Mouse (Mus musculus) lung, embryonic 14.5 days (tissue): ENCODE results near the gene Spatc1l. TPM values are rescaled to one million over a fixed set of nuclear protein-coding genes. Genes with fewer than 3 reads are reported as not detected.

ENCODE experiments used
- ATAC-seq: fragments of 200-750 bp; cut with Nextera tagmentation; 2 replicates; pipeline ENCODE4 v1.8.0; 2017; ENCODE audit warnings: mild to moderate bottlenecking, moderate TSS enrichment, moderate library complexity; ENCODE audit not compliant: insufficient read depth
- DNase-seq: peaks from one replicate; pipeline ENCODE4 v3.0.0-alpha.2; 2015
- H3K27ac ChIP-seq: fragments of 300-500 bp; sonication (generic); 2 replicates; pipeline ENCODE4 v1.5.1; 2014; ENCODE audit warnings: low read depth, mild to moderate bottlenecking, moderate library complexity
- H3K27me3 ChIP-seq: fragments of 300-500 bp; sonication (generic); 2 replicates; pipeline ENCODE4 v1.6.1; 2014; ENCODE audit warnings: low read length, control low read depth; ENCODE audit not compliant: insufficient read depth
- H3K36me3 ChIP-seq: fragments of 300-500 bp; sonication (generic); 2 replicates; pipeline ENCODE4 v1.6.1; 2014; ENCODE audit warnings: control low read depth; ENCODE audit not compliant: insufficient read depth
- H3K4me1 ChIP-seq: fragments of 300-500 bp; sonication (generic); 2 replicates; pipeline ENCODE4 v1.6.1; 2014; ENCODE audit warnings: antibody characterized with exemption, control low read depth; ENCODE audit not compliant: insufficient read depth
- H3K4me2 ChIP-seq: fragments of 300-500 bp; sonication (generic); 2 replicates; pipeline ENCODE4 v1.6.1; 2014; ENCODE audit warnings: mild to moderate bottlenecking
- H3K4me3 ChIP-seq: fragments of 300-500 bp; sonication (generic); 2 replicates; pipeline ENCODE4 v1.5.1; 2014; ENCODE audit warnings: low read depth, low read length
- H3K9ac ChIP-seq: fragments of 300-500 bp; sonication (generic); 2 replicates; pipeline ENCODE4 v1.6.1; 2014
- H3K9me3 ChIP-seq: fragments of 300-500 bp; sonication (generic); 2 replicates; pipeline ENCODE4 v1.6.1; 2016; ENCODE audit warnings: low read depth, low read length, control low read depth
- CTCF ChIP-seq: IDR thresholded peaks from 2 replicates; pipeline ENCODE4 v1.5.1; 2016; ENCODE audit warnings: antibody characterized with exemption, low read depth
- WGBS: fragments of 180-500 bp; shearing (Covaris S2); extraction: QIAGEN DNeasy Blood & Tissue Kit; methylation state at CpG from one replicate; pipeline ENCODE4 v1.1.7; 2014; 5-methylcytosine and 5-hydroxymethylcytosine counted together
- polyA plus RNA-seq: library from polyadenylated mRNA; unstranded; fragments of >200 nt; fragmentation: Nextera tagmentation; extraction: Ambion mirVana; gene quantifications from 2 replicates; pipeline ENCODE4 v1.2.1, GENCODE M21; 2014

Spatc1l gene
- polyA plus RNA-seq, 1 experiment from 2014 or later, result not detected

- WGBS, result 93% methylated on average over 11 of the region's 11 CpGs
- Histone ChIP-seq H3K4me1 (no peaks in the 10 kb centered on the region), H3K9me3 (no peaks in the 10 kb centered on the region), H3K4me2 (no peak overlapping the region), H3K27me3 (no peaks in the 10 kb centered on the region), H3K27ac (no peak overlapping the region), H3K36me3 (peaks cover 95% of the 10 kb centered on the region), H3K9ac (no peak overlapping the region), H3K4me3 (no peak overlapping the region)
- ATAC-seq (no peak), DNase-seq (no peak)
- no peak for TF ChIP-seq CTCF
Observed at GRCm38 (mm10) chr10:76541336-76542085, 20.6 kb upstream of the Spatc1l start.

DNA sequence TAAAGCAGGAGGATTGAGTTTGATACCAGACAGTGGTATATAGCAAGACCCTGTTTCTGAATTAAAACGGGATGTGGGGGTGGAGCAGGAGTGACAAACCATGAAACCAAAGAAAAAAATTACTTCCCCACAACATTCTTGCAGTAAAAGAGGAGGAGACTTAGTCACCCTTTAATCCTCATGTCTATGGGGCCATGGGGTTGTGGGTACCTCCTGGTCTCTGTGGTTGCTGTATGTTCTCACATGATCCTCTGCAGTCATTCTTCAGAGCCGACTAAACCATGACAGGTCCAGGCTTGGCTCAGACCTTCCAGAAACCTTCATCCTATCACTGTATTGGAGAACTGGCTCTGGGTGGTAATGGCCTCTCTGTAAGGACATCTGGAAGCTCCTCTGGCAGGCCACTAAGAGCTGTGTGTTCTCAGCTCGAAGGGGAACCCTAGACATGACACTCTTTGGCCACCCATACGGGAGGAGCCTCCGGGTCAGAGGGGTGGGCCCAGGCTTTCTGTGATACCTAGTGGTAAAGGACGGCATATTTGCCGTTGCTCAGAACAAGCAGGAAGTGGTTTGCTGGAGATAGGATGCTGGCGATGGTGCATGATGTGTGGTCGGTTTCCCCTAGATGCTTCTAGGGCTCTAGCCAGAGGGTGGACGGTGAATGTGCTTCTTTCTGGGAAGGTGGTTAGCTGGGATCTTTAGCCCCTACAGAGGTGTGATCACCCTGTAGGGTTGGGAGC lies 19.3 kb upstream of the Spatc1l start:
- H3K4me1 ChIP-seq, result no peaks in the 10 kb centered on the region
- DNase-seq, result no peak
- H3K9ac ChIP-seq, result no peak overlapping the region
- H3K27ac ChIP-seq, result no peak overlapping the region
- TF ChIP-seq CTCF, result no peak
- no peak for ATAC-seq
- H3K27me3 ChIP-seq, result no peaks in the 10 kb centered on the region
- no peak overlapping the region for H3K4me2 ChIP-seq
- peaks cover 95% of the 10 kb centered on the region for H3K36me3 ChIP-seq
- H3K9me3 ChIP-seq, result no peaks in the 10 kb centered on the region
- no peak overlapping the region for H3K4me3 ChIP-seq
- 86% methylated on average over 10 of the region's 10 CpGs for WGBS

DNA sequence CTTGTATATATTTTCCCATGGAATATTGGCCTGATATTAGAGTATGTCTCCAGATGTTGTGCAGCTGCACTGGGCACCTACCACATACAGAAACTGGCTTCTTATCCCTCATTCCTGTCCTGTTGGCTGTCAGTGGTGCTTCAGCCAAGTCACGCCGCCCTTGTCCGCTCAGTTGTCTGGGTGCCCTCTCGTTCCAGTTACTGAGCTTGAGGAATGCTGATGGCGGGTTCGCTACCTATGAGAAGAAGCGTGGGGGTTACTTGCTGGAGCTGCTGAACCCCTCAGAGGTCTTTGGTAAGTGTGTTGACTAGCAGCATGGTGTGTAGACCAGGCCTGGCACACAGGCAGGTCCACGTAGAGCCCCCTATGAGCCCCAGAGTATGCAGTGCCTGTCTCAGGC lies 15.5 kb upstream of the Spatc1l start:
- Histone ChIP-seq H3K27ac (no peak overlapping the region), H3K4me3 (no peak overlapping the region), H3K9me3 (no peaks in the 10 kb centered on the region), H3K4me1 (no peaks in the 10 kb centered on the region), H3K9ac (no peak overlapping the region), H3K36me3 (peaks cover 98% of the 10 kb centered on the region), H3K27me3 (no peaks in the 10 kb centered on the region), H3K4me2 (no peak overlapping the region)
- DNase-seq (no peak), ATAC-seq (no peak)
- no peak for TF ChIP-seq CTCF
- WGBS, result 92% methylated on average over 8 of the region's 8 CpGs

- peaks cover 95% of the 10 kb centered on the region for H3K36me3 ChIP-seq
- ATAC-seq, result no peak
Observed at GRCm38 (mm10) chr10:76548218-76548617, 13.9 kb upstream of the Spatc1l start.

DNA sequence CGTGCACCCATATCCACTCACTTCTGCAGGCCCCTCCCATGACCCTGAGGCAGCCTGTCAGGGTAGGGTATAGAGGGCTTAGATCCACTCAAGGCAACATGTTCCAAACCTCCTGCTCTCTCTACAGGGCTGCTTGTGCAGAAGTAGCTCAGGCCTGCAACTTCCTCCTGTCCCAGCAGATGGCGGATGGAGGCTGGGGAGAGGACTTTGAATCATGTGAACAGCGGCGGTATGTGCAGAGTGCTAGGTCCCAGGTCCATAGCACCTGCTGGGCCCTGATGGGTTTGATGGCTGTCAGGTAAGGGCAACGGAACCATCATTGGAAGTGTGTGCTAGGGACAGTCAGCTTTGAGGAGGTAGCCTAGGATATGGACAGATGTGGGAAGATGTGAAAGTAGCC lies 11.6 kb upstream of the Spatc1l start:
- ATAC-seq, result no peak
- Histone ChIP-seq H3K9me3 (no peaks in the 10 kb centered on the region), H3K27me3 (no peaks in the 10 kb centered on the region), H3K4me2 (no peak overlapping the region), H3K4me3 (no peak overlapping the region), H3K36me3 (peaks cover 89% of the 10 kb centered on the region), H3K27ac (no peak overlapping the region), H3K9ac (no peak overlapping the region), H3K4me1 (no peaks in the 10 kb centered on the region)
- 83% methylated on average over 5 of the region's 5 CpGs for WGBS
- peak; percentile 55 for TF ChIP-seq CTCF
- DNase-seq, result peak; percentile 46

More at GRCm38 (mm10) chr10:76548218-76548617, 13.9 kb upstream of the Spatc1l start:
- no peak for TF ChIP-seq CTCF
- no peaks in the 10 kb centered on the region for H3K27me3 ChIP-seq
- no peak overlapping the region for H3K4me2 ChIP-seq
- H3K9ac ChIP-seq, result no peak overlapping the region
- WGBS, result 85% methylated on average over 8 of the region's 8 CpGs
- H3K27ac ChIP-seq, result no peak overlapping the region
- no peak overlapping the region for H3K4me3 ChIP-seq
- no peak for DNase-seq
- no peaks in the 10 kb centered on the region for H3K9me3 ChIP-seq
- no peaks in the 10 kb centered on the region for H3K4me1 ChIP-seq

DNA sequence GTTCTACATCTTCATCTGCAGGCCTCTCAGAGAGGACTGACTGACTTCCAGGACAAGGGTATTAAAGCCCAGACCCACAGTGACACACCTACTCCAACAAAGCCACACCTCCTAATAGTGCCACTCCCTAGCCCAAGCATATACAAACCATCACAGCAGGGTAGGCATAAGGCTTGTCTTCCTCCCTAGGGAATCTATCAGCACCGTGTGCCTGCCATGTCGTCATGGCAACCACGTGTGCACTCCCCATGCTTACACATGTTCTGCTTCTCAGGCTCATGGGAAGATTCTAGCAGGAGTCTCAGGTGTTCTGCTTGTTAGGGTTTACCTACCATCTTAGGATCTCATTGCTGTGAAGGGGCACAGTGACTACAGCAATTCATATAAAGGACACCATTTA lies 10.5 kb upstream of the Spatc1l start:
- Histone ChIP-seq H3K9ac (no peak overlapping the region), H3K4me3 (no peak overlapping the region), H3K27me3 (no peaks in the 10 kb centered on the region), H3K9me3 (no peaks in the 10 kb centered on the region), H3K27ac (no peak overlapping the region), H3K4me1 (no peaks in the 10 kb centered on the region), H3K4me2 (no peak overlapping the region), H3K36me3 (peaks cover 79% of the 10 kb centered on the region)
- TF ChIP-seq CTCF, result no peak
- ATAC-seq, result no peak
- 78% methylated on average over 3 of the region's 3 CpGs for WGBS
- no peak for DNase-seq

GRCm38 (mm10) chr10:76554061-76554460 lies 8.0 kb upstream of the Spatc1l start:
- H3K27me3 ChIP-seq, result no peaks in the 10 kb centered on the region
- H3K9ac ChIP-seq, result no peak overlapping the region
- peaks cover 55% of the 10 kb centered on the region for H3K36me3 ChIP-seq
- no peaks in the 10 kb centered on the region for H3K9me3 ChIP-seq
- H3K4me2 ChIP-seq, result no peak overlapping the region
- no peak overlapping the region for H3K4me3 ChIP-seq
- DNase-seq (no peak), ATAC-seq (no peak)
- 88% methylated on average over 5 of the region's 5 CpGs for WGBS
- no peak for TF ChIP-seq CTCF
- no peak overlapping the region for H3K27ac ChIP-seq
- no peaks in the 10 kb centered on the region for H3K4me1 ChIP-seq
